Mouse (Mus musculus): ENCODE data around the gene Pcgf2.

- TF ChIP-seq CTCF (IDR thresholded peaks at IDR 0.05; ENCODE audit: control insufficient read depth, insufficient read depth, insufficient read length): no peak
- TF ChIP-seq CEBPB (IDR thresholded peaks at IDR 0.05; ENCODE audit: low read depth): no peak
- no peak for TF ChIP-seq MYOD1 (IDR thresholded peaks at IDR 0.05; ENCODE audit: control insufficient read depth, insufficient read length, low read depth)
Measured at GRCm38 (mm10) chr11:97728730-97729129, 28.4 kb upstream of the Pcgf2 start.

Measured in C2C12 (cell line).